ENCODE assay signal across 9 mouse cellular contexts in the genomic region with DNA sequence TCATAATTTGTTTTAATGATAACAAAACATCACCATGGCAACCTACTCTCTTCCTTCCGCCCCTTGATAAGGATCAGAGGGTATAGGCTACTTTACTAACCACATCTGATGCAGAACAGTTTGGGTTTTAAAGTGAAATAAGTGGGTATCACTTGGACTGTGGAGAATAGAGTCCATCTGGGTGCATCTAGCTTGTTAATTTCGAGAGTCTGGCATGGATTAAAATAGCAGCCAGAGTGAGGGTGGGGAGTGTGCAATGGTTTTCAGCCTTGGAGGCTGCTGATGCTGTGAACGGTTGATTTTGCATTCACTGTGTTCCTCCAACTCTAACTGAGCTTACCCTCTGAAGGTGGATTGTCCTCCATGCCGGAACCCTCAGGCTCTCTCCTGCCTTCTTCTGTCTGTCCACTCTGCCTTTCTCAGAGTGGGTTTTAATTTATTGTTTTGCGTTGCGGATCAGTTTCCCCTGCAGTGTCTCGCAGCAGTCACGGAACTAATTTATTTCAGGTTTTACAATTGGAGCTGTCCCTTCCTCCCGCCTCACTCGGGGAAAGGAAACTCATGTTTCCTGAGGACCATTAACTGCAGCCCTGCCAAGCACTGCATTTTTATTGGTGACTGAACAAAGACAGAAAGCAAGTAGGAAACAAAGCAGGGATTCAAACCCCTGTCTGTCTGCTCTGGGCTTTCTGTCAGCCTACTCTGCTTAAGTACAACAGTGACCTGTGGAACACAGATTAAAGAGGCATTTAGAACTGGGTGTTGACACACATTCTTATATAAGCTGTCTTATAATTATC. TPM values are rescaled to one million over a fixed set of nuclear protein-coding genes. Genes with fewer than 3 reads are reported as not detected.
DNase-seq lines count a peak whose midpoint lies in the region; ATAC-seq lines count a peak whose summit lies in the region.
"Had no signal": no experiment of that assay in that cellular context is flagged by ENCODE, and none has a peak within 500 bp of the region (broad histone marks: within the 10 kb centered on the region; RNA-seq: fewer than 3 reads in every experiment).

No protein-coding gene starts in this region.

- no peak overlapping the region for H3K4me3 ChIP-seq in heart, embryonic 16.5 days (ENCODE audit: low read length)
- no peak overlapping the region for H3K4me3 ChIP-seq in forebrain, embryonic 13.5 days
- no peak overlapping the region for H3K4me3 ChIP-seq in stomach, embryonic 14.5 days (ENCODE audit: low read depth, low read length)

- no peaks in the 10 kb centered on the region for H3K27me3 ChIP-seq in heart, embryonic 16.5 days (ENCODE audit: control insufficient read depth, insufficient read depth, low read length)
- H3K27me3 ChIP-seq in forebrain, embryonic 13.5 days = no peaks in the 10 kb centered on the region
- H3K27me3 ChIP-seq in stomach, embryonic 14.5 days (ENCODE audit: control insufficient read depth, insufficient read depth, low read length) = no peaks in the 10 kb centered on the region
- H3K27me3 ChIP-seq: Patski had no signal

- peak overlapping the region; percentile 36; the same call in 1 of the 2 replicates for H3K4me2 ChIP-seq in heart, embryonic 16.5 days (ENCODE audit: low read depth, low read length)
- H3K4me2 ChIP-seq in forebrain, embryonic 13.5 days = peak overlapping the region; percentile 45
- no peak overlapping the region for H3K4me2 ChIP-seq in stomach, embryonic 14.5 days (replicated peaks; ENCODE audit: low read depth, low read length)

- ATAC-seq in heart, embryonic 16.5 days (replicated peaks; ENCODE audit: extremely low read depth, insufficient read depth, low FRiP score) = no peak
- peak; percentile 73 for ATAC-seq in CD4-positive, CD25-positive, alpha-beta regulatory T cell, adult 4 months
- ATAC-seq in forebrain, embryonic 13.5 days = peak; percentile 25
- no peak for ATAC-seq in stomach, embryonic 14.5 days (ENCODE audit: insufficient number of reproducible peaks, insufficient read depth, low FRiP score, low read depth)
- ATAC-seq: Patski had no signal

- H3K9ac ChIP-seq in heart, embryonic 16.5 days (ENCODE audit: low read length) = peak overlapping the region; percentile 12; the same call in 1 of the 2 replicates
- peak overlapping the region; percentile 40; the same call in 1 of the 2 replicates for H3K9ac ChIP-seq in forebrain, embryonic 13.5 days
- H3K9ac ChIP-seq in stomach, embryonic 14.5 days (replicated peaks; ENCODE audit: low read depth, low read length) = no peak overlapping the region

- H3K36me3 ChIP-seq in heart, embryonic 16.5 days (ENCODE audit: control insufficient read depth, insufficient read depth) = no peaks in the 10 kb centered on the region
- peaks cover 4% of the 10 kb centered on the region; the same call in 1 of the 2 replicates for H3K36me3 ChIP-seq in forebrain, embryonic 13.5 days (ENCODE audit: poor library complexity, severe bottlenecking)
- no peaks in the 10 kb centered on the region for H3K36me3 ChIP-seq in stomach, embryonic 14.5 days (ENCODE audit: control insufficient read depth, insufficient read depth, low read length)

- H3K9me3 ChIP-seq in heart, embryonic 16.5 days (replicated peaks; ENCODE audit: control insufficient read depth, low read length) = 0 out of 2 replicates have a peak, but pooled peaks cover 3% of the 10 kb centered on the region
- no peaks in the 10 kb centered on the region; the same call in 1 of the 2 replicates for H3K9me3 ChIP-seq in forebrain, embryonic 13.5 days (replicated peaks)
- peaks cover 4% of the 10 kb centered on the region; the same call in 1 of the 2 replicates for H3K9me3 ChIP-seq in stomach, embryonic 14.5 days (ENCODE audit: control insufficient read depth, low read depth, low read length)

- H3K27ac ChIP-seq in heart, embryonic 16.5 days (ENCODE audit: low read length) = peak overlapping the region; percentile 66
- peak overlapping the region; percentile 61 for H3K27ac ChIP-seq in forebrain, embryonic 13.5 days
- H3K27ac ChIP-seq in stomach, embryonic 14.5 days (ENCODE audit: low read length) = peak overlapping the region; percentile 17; the same call in 1 of the 2 replicates

- DNase-seq in heart, adult 18-20 months = no peak
- peak; percentile 40 to 67 for DNase-seq in left cerebral cortex, adult 9 months (ENCODE audit: low spot score in 2 of 2)
- DNase-seq in cerebellum, postnatal 4 days (ENCODE audit: low spot score in 2 of 2) = no peak
- no peak for DNase-seq in gastrocnemius, postnatal 25 days

- peaks cover 78% of the 10 kb centered on the region for H3K4me1 ChIP-seq in heart, embryonic 16.5 days (ENCODE audit: control insufficient read depth, insufficient read depth, low read length)
- H3K4me1 ChIP-seq in forebrain, embryonic 13.5 days = peaks cover 71% of the 10 kb centered on the region
- H3K4me1 ChIP-seq in stomach, embryonic 14.5 days (ENCODE audit: control insufficient read depth, insufficient read depth, low read length) = peaks cover 53% of the 10 kb centered on the region

- WGBS in heart, embryonic 16.5 days = 46% methylated on average over 10 of the region's 10 CpGs
- WGBS in forebrain, embryonic 13.5 days = 7% methylated on average over 10 of the region's 10 CpGs
- 38% methylated on average over 10 of the region's 10 CpGs for whole genome bisulfite sequencing in stomach, embryonic 14.5 days

RNA-seq across cellular contexts. Expression of gene Sept11, which starts 40.4 kb away (rescaled TPM):
- polyA plus RNA-seq in heart, embryonic 16.5 days (2015; fragmentation: Nextera tagmentation; extraction: Ambion mirVana) = 89.7 and 92.8 TPM in 2 replicates
- total RNA-seq in heart, adult 18-20 months (2021) = 10 to 100 TPM; 26.9 to 27.3 TPM
- 10 to 100 TPM; 31.6 to 40.2 TPM for polyA plus RNA-seq in CD4-positive, CD25-positive, alpha-beta regulatory T cell, adult 4 months (2017; shearing (Covaris generic))
- polyA plus RNA-seq in forebrain, embryonic 13.5 days (2015; fragmentation: Nextera tagmentation; extraction: Ambion mirVana) = 201 and 207 TPM in 2 replicates
- polyA plus RNA-seq in stomach, embryonic 14.5 days (2014; fragmentation: Nextera tagmentation; extraction: Ambion mirVana) = 176 and 186 TPM in 2 replicates
- total RNA-seq in gastrocnemius, postnatal 25 days (2021) = 10 to 100 TPM; 75.1 to 79.4 TPM

Comparison
In these comparisons a context has a peak if more than half of its experiments do, and no peak if none do; other contexts are left out.
1. ATAC-seq: peak in CD4-positive, CD25-positive, alpha-beta regulatory T cell, adult 4 months (single experiment) and forebrain, embryonic 13.5 days (single experiment); none in heart, embryonic 16.5 days (single experiment) and stomach, embryonic 14.5 days (single experiment).
2. DNase-seq: peak in left cerebral cortex, adult 9 months (2 of 2); none in heart, adult 18-20 months (0 of 2), cerebellum, postnatal 4 days (0 of 2) and gastrocnemius, postnatal 25 days (single experiment).
3. Peak in every context shown above with its lines, with median percentiles within 50 percentile points of each other: H3K27ac ChIP-seq.